Comparison of ENCODE assay signal across 9 mouse cellular contexts in genomic region chr2:178137518-178137917, GRCm38 (mm10). TPM values are rescaled to one million over a fixed set of nuclear protein-coding genes. Genes with fewer than 3 reads are reported as not detected.
DNase-seq lines count a peak whose midpoint lies in the region; TF ChIP-seq lines count a peak whose summit lies in the region.
"Had no signal": no experiment of that assay in that cellular context is flagged by ENCODE, and none has a peak within 500 bp of the region (broad histone marks: within the 10 kb centered on the region; RNA-seq: fewer than 3 reads in every experiment).

No protein-coding gene starts in this region.

- TF ChIP-seq EP300 in CH12.LX (IDR thresholded peaks at IDR 0.05; ENCODE audit: low read length) = no peak

- H3K4me3 ChIP-seq in CH12.LX (replicated peaks in 1 of 3; ENCODE audit: low read depth in 2 of 3, low read length in 2 of 3, poor library complexity in 1 of 3) = no peak overlapping the region
- H3K4me3 ChIP-seq in olfactory bulb, adult 2 months (ENCODE audit: insufficient read depth, low read depth, low read length) = no peak overlapping the region
- H3K4me3 ChIP-seq: megakaryocyte, embryonic 14.5 days had no signal

- in situ Hi-C loops in CH12.LX (cut with MboI; ENCODE audit: low pct_ligation_motif_present, low pct_unique_long_range_greater_than_20kb, low sequenced_read_pairs) = loop anchor here (10.0 kb wide), 1 partner anchor 127 kb away; no protein-coding TSS in a partner anchor

- H3K27me3 ChIP-seq in CH12.LX (replicated peaks) = peaks cover 83% of the 10 kb centered on the region

- no peak overlapping the region for H3K9ac ChIP-seq in CH12.LX (ENCODE audit: insufficient read depth, low read depth)

- TF ChIP-seq POLR2A in CH12.LX (IDR thresholded peaks at IDR 0.05; ENCODE audit: low read depth, low read length) = no peak
- TF ChIP-seq POLR2A in olfactory bulb, adult 2 months (IDR thresholded peaks at IDR 0.05; ENCODE audit: insufficient read depth, low read depth, low read length) = no peak

- H3K4me1 ChIP-seq in CH12.LX (ENCODE audit: control insufficient read depth in 1 of 2, insufficient read depth in 2 of 2) = no peaks in the 10 kb centered on the region
- H3K4me1 ChIP-seq in olfactory bulb, adult 2 months (ENCODE audit: control insufficient read depth, insufficient read depth, low read length) = peaks cover 5% of the 10 kb centered on the region

- H3K36me3 ChIP-seq in CH12.LX (replicated peaks in 1 of 2; ENCODE audit: control insufficient read depth in 1 of 2, insufficient read depth in 1 of 2, low read length in 1 of 2) = no peaks in the 10 kb centered on the region

- no peak overlapping the region for H3K27ac ChIP-seq in CH12.LX (ENCODE audit: insufficient read depth, low read depth)
- H3K27ac ChIP-seq in olfactory bulb, adult 2 months (ENCODE audit: insufficient read depth, low read depth, low read length) = no peak overlapping the region

- dilution Hi-C loops in CH12.LX (cut with MboI; ENCODE audit: extremely low pct_ligation_motif_present, extremely low pct_unique_long_range_greater_than_20kb, low sequenced_read_pairs) = no loop called here

- WGBS in olfactory bulb, adult 2 months = 5% methylated on average over 3 of the region's 3 CpGs

- H3K4me2 ChIP-seq in CH12.LX (ENCODE audit: insufficient read depth, low read depth, poor library complexity, severe bottlenecking) = no peak overlapping the region

- DNase-seq in kidney, adult 18-20 months = peak; percentile 25
- no peak for DNase-seq in kidney, adult 11 months
- DNase-seq in CH12.LX (ENCODE audit: extremely low read depth) = peak; percentile 51
- peak; percentile 24 for DNase-seq in adrenal gland, adult 2 months
- peak; percentile 74 for DNase-seq in embryo, embryonic 11 days
- peak; percentile 66 to 80 for DNase-seq in layer of hippocampus, postnatal 14 days (ENCODE audit: low spot score in 2 of 2)
- DNase-seq in spleen, adult 12 weeks (ENCODE audit: low spot score) = no peak

- peak; percentile 75 for TF ChIP-seq RAD21 in CH12.LX (IDR thresholded peaks at IDR 0.05; ENCODE audit: low read depth, low read length)

- H3K79me2 ChIP-seq in CH12.LX (replicated peaks; ENCODE audit: control insufficient read depth, extremely low read depth, insufficient read depth, poor library complexity, severe bottlenecking) = no peaks in the 10 kb centered on the region

- peak; percentile 90 for TF ChIP-seq CTCF in CH12.LX (conservative IDR thresholded peaks at IDR 0.05 in 1 of 2, IDR thresholded peaks at IDR 0.05 in 1 of 2; ENCODE audit: low read depth in 2 of 2, low read length in 2 of 2)
- peak; percentile 83 for TF ChIP-seq CTCF in olfactory bulb, adult 2 months (IDR thresholded peaks at IDR 0.05; ENCODE audit: insufficient read depth, low read depth, low read length)

- no peaks in the 10 kb centered on the region for H3K9me3 ChIP-seq in CH12.LX (replicated peaks; ENCODE audit: low read length)
- H3K9me3 ChIP-seq: megakaryocyte, embryonic 14.5 days had no signal

TF ChIP-seq in CH12.LX, 34 proteins besides CTCF, POLR2A, EP300 and RAD21:
- TF ChIP-seq CHD1 (IDR thresholded peaks at IDR 0.05; ENCODE audit: low read depth, low read length) (no peak), MYC (IDR thresholded peaks at IDR 0.05; ENCODE audit: low read depth, low read length) (0 out of 2 replicates have a peak, but pooled peaks have one; percentile 28), NELFE (IDR thresholded peaks at IDR 0.05; ENCODE audit: low read depth, low read length) (peak; percentile 25; the same call in 1 of the 2 replicates), SMC3 (IDR thresholded peaks at IDR 0.05; ENCODE audit: low read depth, low read length) (peak; percentile 90), TCF12 (IDR thresholded peaks at IDR 0.05; ENCODE audit: low read depth, low read length) (no peak), KAT2A (IDR thresholded peaks at IDR 0.05; ENCODE audit: insufficient replicate concordance, low read length) (no peak), GABPA (IDR thresholded peaks at IDR 0.05; ENCODE audit: insufficient replicate concordance, low read depth, low read length) (no peak)

RNA-seq across cellular contexts. Expression of gene Phactr3, which starts 18.7 kb away (rescaled TPM):
- total RNA-seq in CH12.LX (2012; rRNA removed) (0.21 and 0.38 TPM in 2 replicates), CH12.LX (2014; rRNA removed) (0.24 and 0.75 TPM in 2 replicates)
- polyA plus RNA-seq in CH12.LX (2012; ENCODE audit: insufficient read length, low read depth) = not detected in 2 replicates
- 1 to 10 TPM in 1 of 2 experiments, under 1 TPM in 1; 0.98 to 1.3 TPM for total RNA-seq in adrenal gland, adult 2 months (2021)
- 0.59 and 0.67 TPM in 2 replicates for polyA plus RNA-seq in adrenal gland, adult 2 months (2012; rRNA removed)
- total RNA-seq in layer of hippocampus, postnatal 14 days (2021) = 100 to 1,000 TPM; 134 to 144 TPM
- polyA plus RNA-seq in olfactory bulb, adult 2 months (2012; ENCODE audit: insufficient read depth, insufficient read length, low replicate concordance, missing spikeins) = not detected in 2 replicates

RNA-seq across cellular contexts. Expression of gene Zfp931, which starts 59.2 kb away (rescaled TPM):
- total RNA-seq in CH12.LX (2012; rRNA removed) (5.5 and 5.6 TPM in 2 replicates), CH12.LX (2014; rRNA removed) (14.0 and 17.7 TPM in 2 replicates)
- polyA plus RNA-seq in CH12.LX (2012; ENCODE audit: insufficient read length, low read depth) = 3.2 and 4.0 TPM in 2 replicates
- total RNA-seq in adrenal gland, adult 2 months (2021) = 10 to 100 TPM; 31.3 to 37.6 TPM
- polyA plus RNA-seq in adrenal gland, adult 2 months (2012; rRNA removed) = 0.15 and 0.29 TPM in 2 replicates
- total RNA-seq in layer of hippocampus, postnatal 14 days (2021) = 10 to 100 TPM; 20.5 to 25.3 TPM
- not detected in 2 replicates for polyA plus RNA-seq in olfactory bulb, adult 2 months (2012; ENCODE audit: insufficient read depth, insufficient read length, low replicate concordance, missing spikeins)

Comparison
In these comparisons a context has a peak if more than half of its experiments do, and no peak if none do; other contexts are left out.
1. DNase-seq: peak in kidney, adult 18-20 months (single experiment), CH12.LX (single experiment), adrenal gland, adult 2 months (single experiment), embryo, embryonic 11 days (single experiment) and layer of hippocampus, postnatal 14 days (2 of 2); none in kidney, adult 11 months (single experiment) and spleen, adult 12 weeks (single experiment).
2. RNA of gene Phactr3, which starts 18.7 kb away (total RNA-seq): 134 to 144 TPM in layer of hippocampus, postnatal 14 days; 0.98 to 1.3 TPM in adrenal gland, adult 2 months and 0.21 to 0.75 TPM in CH12.LX; every median in the first group is over 10 times any median in the second.